Mouse (Mus musculus) heart, embryonic 10.5 days (tissue): ENCODE results near the gene Plekhg4. TPM values are rescaled to one million over a fixed set of nuclear protein-coding genes. Genes with fewer than 3 reads are reported as not detected.

Experiments
- DNase-seq: peaks from one replicate; pipeline ENCODE4 v3.0.0-alpha.2; 2017; ENCODE audit warnings: low spot score
- H3K27ac ChIP-seq: fragments of 300-500 bp; sonication (generic); 2 replicates; pipeline ENCODE4 v1.5.1; 2016; ENCODE audit warnings: mild to moderate bottlenecking
- H3K27me3 ChIP-seq: fragments of 300-500 bp; sonication (generic); 2 replicates; pipeline ENCODE4 v1.6.1; 2016; ENCODE audit warnings: mild to moderate bottlenecking; ENCODE audit not compliant: poor library complexity, insufficient read depth, severe bottlenecking
- H3K36me3 ChIP-seq: fragments of 300-500 bp; sonication (generic); 2 replicates; pipeline ENCODE4 v1.6.1; 2016; ENCODE audit warnings: mild to moderate bottlenecking, moderate library complexity
- H3K4me1 ChIP-seq: fragments of 300-500 bp; sonication (generic); 2 replicates; pipeline ENCODE4 v1.6.1; 2016; ENCODE audit warnings: mild to moderate bottlenecking
- H3K4me3 ChIP-seq: fragments of 300-500 bp; sonication (generic); 2 replicates; pipeline ENCODE4 v1.5.1; 2016; ENCODE audit warnings: mild to moderate bottlenecking, moderate library complexity
- H3K9me3 ChIP-seq: fragments of 300-500 bp; sonication (generic); 2 replicates; pipeline ENCODE4 v1.6.1; 2016; ENCODE audit warnings: mild to moderate bottlenecking, moderate library complexity
- WGBS: fragments of 180-500 bp; shearing (Covaris S2); methylation state at CpG from one replicate; pipeline ENCODE4 v1.1.7; 2016; 5-methylcytosine and 5-hydroxymethylcytosine counted together
- polyA plus RNA-seq: library from polyadenylated mRNA; unstranded; fragments of >200 nt; fragmentation: Nextera tagmentation; extraction: Ambion mirVana; gene quantifications from 2 replicates; pipeline ENCODE4 v1.2.1, GENCODE M21; 2016

Gene Plekhg4
- polyA plus RNA-seq, 1 experiment from 2014 or later = 0.44 TPM

GRCm38 (mm10) chr8:105389096-105389495 is 16.0 kb downstream of the Plekhg4 start:
- peaks cover 16% of the 10 kb centered on the region for H3K27me3 ChIP-seq
- H3K4me1 ChIP-seq = peaks cover 33% of the 10 kb centered on the region
- H3K4me3 ChIP-seq = no peak overlapping the region
- no peak for DNase-seq
- 77% methylated on average over 6 of the region's 6 CpGs for WGBS
- no peaks in the 10 kb centered on the region for H3K36me3 ChIP-seq
- no peak overlapping the region for H3K27ac ChIP-seq
- H3K9me3 ChIP-seq = no peaks in the 10 kb centered on the region

DNA sequence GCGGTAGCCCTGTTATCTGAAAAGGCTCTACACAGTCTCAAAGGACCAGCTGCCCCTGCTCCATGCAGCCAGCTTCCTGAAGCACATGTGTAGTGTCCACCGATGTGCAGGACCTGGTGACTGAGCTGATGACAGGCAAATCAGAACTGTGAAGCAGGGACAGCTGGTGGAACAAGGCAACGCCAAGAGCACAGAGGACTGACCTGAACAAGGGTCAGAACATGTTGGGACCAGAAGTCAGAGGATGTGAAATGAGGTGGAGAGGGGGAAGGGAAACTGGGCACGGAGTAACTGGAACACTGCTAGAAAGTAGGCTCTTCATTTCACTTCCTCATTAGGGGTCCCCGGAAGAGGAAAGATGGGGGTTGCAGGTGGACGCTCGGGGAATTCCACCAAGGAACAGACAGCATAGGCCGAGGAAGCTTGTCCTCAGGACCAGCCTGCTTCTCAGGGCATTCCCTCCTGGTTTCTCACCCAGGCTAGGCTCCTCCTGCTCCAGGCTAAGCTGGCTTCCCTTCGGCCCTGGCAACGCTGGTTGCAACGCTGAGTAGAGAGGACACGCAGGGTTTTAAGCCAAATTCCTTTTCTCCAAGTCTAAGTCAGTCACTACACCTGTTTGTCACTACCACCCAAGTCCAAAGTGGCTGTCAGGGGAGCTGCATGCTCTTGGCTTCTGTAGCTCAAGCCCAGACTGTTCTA is 20.2 kb downstream of the Plekhg4 start:
- peaks cover 10% of the 10 kb centered on the region for H3K4me1 ChIP-seq
- no peak for DNase-seq
- 67% methylated on average over 12 of the region's 12 CpGs for WGBS
- 0 out of 2 replicates have a peak overlapping the region, but pooled peaks have one; percentile 6 for H3K27ac ChIP-seq
- peaks cover 22% of the 10 kb centered on the region; the same call in 1 of the 2 replicates for H3K27me3 ChIP-seq
- no peaks in the 10 kb centered on the region for H3K36me3 ChIP-seq
- H3K4me3 ChIP-seq = no peak overlapping the region
- no peaks in the 10 kb centered on the region for H3K9me3 ChIP-seq

GRCm38 (mm10) chr8:105393915-105394314 is 20.8 kb downstream of the Plekhg4 start:
- DNase-seq = no peak
- Histone ChIP-seq H3K27me3 (peaks cover 19% of the 10 kb centered on the region; the same call in 1 of the 2 replicates), H3K27ac (no peak overlapping the region), H3K4me1 (peaks cover 10% of the 10 kb centered on the region), H3K36me3 (no peaks in the 10 kb centered on the region), H3K9me3 (no peaks in the 10 kb centered on the region), H3K4me3 (no peak overlapping the region)
- 77% methylated on average over 7 of the region's 7 CpGs for WGBS

DNA sequence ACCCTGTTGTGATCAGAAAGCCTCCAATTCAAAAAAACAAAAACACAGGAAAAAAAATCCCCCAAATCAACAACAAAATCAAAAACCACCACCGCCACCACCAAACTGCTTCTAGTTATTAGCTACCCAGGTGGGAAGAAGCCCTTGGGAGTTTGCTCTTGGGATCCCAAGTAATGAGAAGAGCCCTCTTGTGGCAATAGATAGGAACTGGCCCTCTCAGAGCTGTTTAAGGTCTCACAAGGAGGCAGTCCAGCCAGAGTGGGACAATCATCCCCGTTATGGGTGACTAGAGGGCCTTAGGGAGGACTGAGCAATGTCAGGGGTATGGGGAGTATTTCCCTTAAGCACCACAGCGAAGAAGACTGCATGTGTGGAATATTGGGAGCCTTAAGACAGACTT is 24.7 kb downstream of the Plekhg4 start:
- Histone ChIP-seq H3K36me3 (no peaks in the 10 kb centered on the region), H3K4me3 (no peak overlapping the region), H3K9me3 (no peaks in the 10 kb centered on the region), H3K27ac (no peak overlapping the region), H3K4me1 (peaks cover 10% of the 10 kb centered on the region), H3K27me3 (peaks cover 10% of the 10 kb centered on the region; the same call in 1 of the 2 replicates)
- WGBS = 26% methylated on average over 3 of the region's 3 CpGs
- DNase-seq = peak; percentile 75

DNA sequence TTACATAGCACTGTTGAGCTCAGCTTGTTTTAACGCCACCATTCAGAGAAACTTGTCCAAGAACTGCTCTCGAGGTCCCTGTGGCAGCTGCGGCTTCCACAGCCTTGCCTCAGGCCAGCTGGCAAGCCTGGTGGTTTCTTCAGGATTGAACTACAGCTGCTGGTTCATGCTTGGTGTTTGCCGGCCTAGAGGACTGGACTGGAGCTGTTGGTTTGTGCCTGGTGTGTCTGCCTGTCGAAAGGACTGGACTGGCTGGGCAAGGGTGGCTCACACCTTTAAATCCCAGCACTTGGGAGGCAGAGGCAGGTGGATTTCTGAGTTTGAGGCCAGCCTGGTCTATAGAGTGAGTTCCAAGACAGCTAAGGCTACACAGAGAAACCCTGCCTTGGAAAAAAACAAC is 26.9 kb downstream of the Plekhg4 start:
- Histone ChIP-seq H3K27ac (no peak overlapping the region), H3K9me3 (no peaks in the 10 kb centered on the region), H3K27me3 (peaks cover 3% of the 10 kb centered on the region; the same call in 1 of the 2 replicates), H3K4me1 (no peaks in the 10 kb centered on the region), H3K4me3 (no peak overlapping the region), H3K36me3 (no peaks in the 10 kb centered on the region)
- peak; percentile 58 for DNase-seq
- 85% methylated on average over 5 of the region's 5 CpGs for WGBS

DNA sequence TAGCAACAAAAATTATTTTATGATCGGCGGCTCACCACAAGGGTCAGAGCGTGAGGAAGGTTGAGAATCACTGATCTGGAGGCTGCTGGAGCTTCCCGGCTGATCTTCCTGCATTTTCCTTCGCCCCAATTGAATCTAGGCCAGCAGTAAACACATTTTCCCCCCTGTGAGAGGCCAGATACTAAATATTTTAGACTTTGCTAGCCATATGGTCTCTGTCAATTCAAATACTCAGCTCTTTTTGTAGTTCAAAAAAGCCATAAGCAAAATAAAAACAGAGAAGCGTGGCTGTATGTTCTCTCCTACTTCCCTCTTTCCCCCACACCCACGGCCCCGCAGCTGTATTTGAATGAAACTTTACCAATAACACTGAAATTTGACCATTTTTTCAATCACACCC is 30.4 kb downstream of the Plekhg4 start:
- H3K9me3 ChIP-seq = no peaks in the 10 kb centered on the region
- H3K27ac ChIP-seq = no peak overlapping the region
- WGBS = 90% methylated on average over 8 of the region's 8 CpGs
- H3K36me3 ChIP-seq = no peaks in the 10 kb centered on the region
- no peak overlapping the region for H3K4me3 ChIP-seq
- H3K27me3 ChIP-seq = no peaks in the 10 kb centered on the region
- H3K4me1 ChIP-seq = no peaks in the 10 kb centered on the region
- no peak for DNase-seq

DNA sequence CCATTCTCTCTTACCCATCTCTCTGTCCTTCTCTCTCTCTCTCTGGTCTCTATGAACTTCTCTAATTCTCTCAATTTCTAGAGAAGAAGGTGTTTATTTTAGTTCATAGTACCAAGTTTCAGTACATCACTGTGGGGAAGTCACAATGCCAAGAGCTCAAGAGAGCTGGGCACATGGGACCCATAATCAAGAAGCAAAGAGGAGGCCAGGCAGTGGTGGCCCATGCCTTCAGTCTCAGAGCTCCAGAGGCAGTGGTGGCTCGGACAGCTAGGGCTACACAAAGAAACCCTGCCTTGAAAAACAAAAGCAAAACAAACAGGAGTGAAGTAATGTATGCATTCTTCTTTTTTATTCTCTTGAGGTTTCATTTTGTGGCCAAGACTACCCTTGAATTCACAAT is 31.4 kb downstream of the Plekhg4 start:
- no peaks in the 10 kb centered on the region for H3K27me3 ChIP-seq
- 64% methylated on average over 1 of the region's 1 CpGs for WGBS
- H3K36me3 ChIP-seq = no peaks in the 10 kb centered on the region
- H3K27ac ChIP-seq = no peak overlapping the region
- no peaks in the 10 kb centered on the region for H3K4me1 ChIP-seq
- H3K9me3 ChIP-seq = no peaks in the 10 kb centered on the region
- DNase-seq = peak; percentile 60
- no peak overlapping the region for H3K4me3 ChIP-seq

DNA sequence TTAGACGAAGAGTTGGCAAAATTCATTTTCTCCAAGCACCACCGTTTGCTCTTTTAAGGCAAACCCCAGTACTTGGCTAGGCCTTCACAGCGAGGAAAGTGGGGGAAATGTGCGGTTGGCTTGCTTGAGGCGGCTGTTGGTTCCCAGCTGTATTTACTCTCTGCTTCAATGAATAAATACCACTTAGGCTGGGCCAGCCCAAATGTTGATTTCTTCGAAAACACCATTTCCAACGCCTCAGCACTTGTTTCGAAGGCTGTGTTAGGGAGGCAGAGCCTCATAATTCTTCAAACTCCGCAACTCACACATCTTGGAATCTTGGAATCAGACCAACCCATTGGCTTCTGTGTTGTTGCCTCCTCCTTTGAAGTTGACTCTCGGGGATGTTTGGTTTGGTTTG is 33.3 kb downstream of the Plekhg4 start:
- WGBS = 72% methylated on average over 10 of the region's 10 CpGs
- no peak overlapping the region for H3K4me3 ChIP-seq
- DNase-seq = peak; percentile 47
- no peak overlapping the region for H3K27ac ChIP-seq
- no peaks in the 10 kb centered on the region for H3K36me3 ChIP-seq
- H3K9me3 ChIP-seq = no peaks in the 10 kb centered on the region
- H3K27me3 ChIP-seq = no peaks in the 10 kb centered on the region
- H3K4me1 ChIP-seq = no peaks in the 10 kb centered on the region

DNA sequence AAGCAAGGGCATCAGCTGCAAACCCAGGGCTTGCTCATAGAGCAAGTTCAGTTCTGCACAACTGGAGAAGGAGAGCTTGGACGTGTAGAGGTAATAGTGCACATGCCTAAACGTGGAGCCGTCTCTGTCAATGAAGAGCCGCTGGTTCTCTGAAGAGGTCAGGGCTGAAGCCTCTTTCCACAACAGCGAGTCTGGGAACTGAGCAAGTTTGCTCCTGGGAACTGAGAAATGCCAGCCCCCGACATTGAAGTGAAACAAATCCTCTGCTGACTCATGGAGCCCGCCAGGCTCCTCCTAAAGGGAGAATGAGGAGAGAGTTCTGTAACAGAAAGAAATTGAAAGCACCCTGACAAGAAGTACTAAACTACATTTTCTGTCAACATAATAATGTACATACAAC is 35.3 kb downstream of the Plekhg4 start:
- DNase-seq = no peak
- Histone ChIP-seq H3K36me3 (no peaks in the 10 kb centered on the region), H3K27me3 (peaks cover 12% of the 10 kb centered on the region), H3K4me1 (peaks cover 2% of the 10 kb centered on the region), H3K9me3 (no peaks in the 10 kb centered on the region), H3K27ac (no peak overlapping the region), H3K4me3 (no peak overlapping the region)
- WGBS = 53% methylated on average over 7 of the region's 7 CpGs

GRCm38 (mm10) chr8:105409947-105410346 is 36.9 kb downstream of the Plekhg4 start:
- WGBS = 91% methylated on average over 6 of the region's 6 CpGs
- Histone ChIP-seq H3K4me1 (peaks cover 7% of the 10 kb centered on the region), H3K27me3 (peaks cover 27% of the 10 kb centered on the region), H3K27ac (no peak overlapping the region), H3K4me3 (no peak overlapping the region), H3K36me3 (no peaks in the 10 kb centered on the region), H3K9me3 (no peaks in the 10 kb centered on the region)
- DNase-seq = no peak

GRCm38 (mm10) chr8:105413391-105413790 is 40.3 kb downstream of the Plekhg4 start, which contains the start of the genes Kctd19 and Lrrc36:
TSS of gene Kctd19 (minus strand) at chr8:105413502.
TSS of gene Lrrc36 (plus strand) at chr8:105413571.
- 2% methylated on average over 34 of the region's 34 CpGs for WGBS
- H3K27me3 ChIP-seq = peaks cover 34% of the 10 kb centered on the region
- peak; percentile 85 for DNase-seq

GRCm38 (mm10) chr8:105418992-105419391 is 45.9 kb downstream of the Plekhg4 start:
- Histone ChIP-seq H3K9me3 (no peaks in the 10 kb centered on the region), H3K4me3 (no peak overlapping the region), H3K36me3 (no peaks in the 10 kb centered on the region), H3K27ac (no peak overlapping the region), H3K4me1 (no peaks in the 10 kb centered on the region), H3K27me3 (peaks cover 15% of the 10 kb centered on the region)
- WGBS = 66% methylated on average over 2 of the region's 2 CpGs
- DNase-seq = no peak

More at GRCm38 (mm10) chr8:105413391-105413790, 40.3 kb downstream of the Plekhg4 start, which contains the start of the genes Kctd19 and Lrrc36:
- Histone ChIP-seq H3K27ac (no peak within 1 kb of the TSS), H3K4me1 (peaks cover 7% of the 10 kb centered on the region), H3K9me3 (no peaks in the 10 kb centered on the region), H3K4me3 (peak within 1 kb of the TSS; percentile 57), H3K36me3 (no peaks in the 10 kb centered on the region)

- Histone ChIP-seq H3K27ac (no peak overlapping the region), H3K4me3 (no peak overlapping the region), H3K9me3 (no peaks in the 10 kb centered on the region), H3K4me1 (no peaks in the 10 kb centered on the region), H3K36me3 (no peaks in the 10 kb centered on the region), H3K27me3 (peaks cover 7% of the 10 kb centered on the region; the same call in 1 of the 2 replicates)
- DNase-seq = no peak
- 86% methylated on average over 4 of the region's 4 CpGs for WGBS
Measured at GRCm38 (mm10) chr8:105419800-105420199, 46.7 kb downstream of the Plekhg4 start.
